Mouse (Mus musculus) hindbrain, embryonic 12.5 days (tissue): ENCODE measurements around the gene Alg9. TPM values are rescaled to one million over a fixed set of nuclear protein-coding genes. Genes with fewer than 3 reads are reported as not detected.
A peak's percentile ranks its signal among the peaks of the same experiment; 100 is the strongest.

Experiments
- ATAC-seq: fragments of 200-750 bp; cut with Nextera tagmentation; 2 replicates; pipeline ENCODE4 v1.8.0; 2017; ENCODE audit warnings: moderate TSS enrichment; ENCODE audit not compliant: low FRiP score
- H3K27ac ChIP-seq: fragments of 300-500 bp; sonication (generic); 2 replicates; pipeline ENCODE4 v1.5.1; 2016; ENCODE audit warnings: mild to moderate bottlenecking
- H3K27me3 ChIP-seq: fragments of 300-500 bp; sonication (generic); 2 replicates; pipeline ENCODE4 v1.6.1; 2016; ENCODE audit warnings: mild to moderate bottlenecking
- H3K36me3 ChIP-seq: fragments of 300-500 bp; sonication (generic); 2 replicates; pipeline ENCODE4 v1.6.1; 2016; ENCODE audit warnings: mild to moderate bottlenecking
- H3K4me1 ChIP-seq: fragments of 300-500 bp; sonication (generic); 2 replicates; pipeline ENCODE4 v1.6.1; 2016
- H3K4me2 ChIP-seq: fragments of 300-500 bp; sonication (generic); replicated peaks from 2 replicates; pipeline ENCODE4 v1.6.1; 2016; ENCODE audit warnings: mild to moderate bottlenecking
- H3K4me3 ChIP-seq: fragments of 300-500 bp; sonication (generic); 2 replicates; pipeline ENCODE4 v1.5.1; 2016; ENCODE audit warnings: mild to moderate bottlenecking
- H3K9ac ChIP-seq: fragments of 300-500 bp; sonication (generic); 2 replicates; pipeline ENCODE4 v1.6.1; 2016; ENCODE audit warnings: mild to moderate bottlenecking, moderate library complexity
- H3K9me3 ChIP-seq: fragments of 300-500 bp; sonication (generic); replicated peaks from 2 replicates; pipeline ENCODE4 v1.6.1; 2016; ENCODE audit warnings: mild to moderate bottlenecking
- WGBS: fragments of 180-500 bp; shearing (Covaris S2); methylation state at CpG from one replicate; pipeline ENCODE4 v1.1.7; 2016; 5-methylcytosine and 5-hydroxymethylcytosine counted together
- polyA plus RNA-seq: library from polyadenylated mRNA; unstranded; fragments of >200 nt; fragmentation: Nextera tagmentation; extraction: Ambion mirVana; gene quantifications from 2 replicates; pipeline ENCODE4 v1.2.1, GENCODE M21; 2016

Gene Alg9
- polyA plus RNA-seq, 1 experiment from 2014 or later, result 44.9 TPM

DNA sequence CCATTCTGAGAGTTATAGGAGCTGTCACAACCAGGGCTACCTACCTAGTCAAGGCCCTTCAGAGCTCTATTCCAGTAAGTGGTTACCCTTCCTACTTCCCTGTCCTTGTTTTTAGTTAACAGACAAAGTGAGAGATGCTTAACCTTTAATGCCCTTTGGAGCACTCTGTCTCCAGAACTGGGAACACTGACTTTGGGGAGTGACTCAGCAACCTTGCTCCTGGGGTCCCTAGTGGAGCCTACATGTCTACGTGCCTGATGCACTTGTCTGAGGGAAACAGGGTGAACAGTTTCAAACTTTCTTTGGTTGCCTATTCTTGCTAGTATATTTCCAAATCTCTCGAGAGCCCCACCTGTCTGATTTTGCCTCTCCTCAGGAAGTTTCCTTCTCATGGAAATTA lies 32.1 kb upstream of the Alg9 start:
- Histone ChIP-seq H3K36me3 (no peaks in the 10 kb centered on the region), H3K9me3 (no peaks in the 10 kb centered on the region), H3K4me3 (no peak overlapping the region)

DNA sequence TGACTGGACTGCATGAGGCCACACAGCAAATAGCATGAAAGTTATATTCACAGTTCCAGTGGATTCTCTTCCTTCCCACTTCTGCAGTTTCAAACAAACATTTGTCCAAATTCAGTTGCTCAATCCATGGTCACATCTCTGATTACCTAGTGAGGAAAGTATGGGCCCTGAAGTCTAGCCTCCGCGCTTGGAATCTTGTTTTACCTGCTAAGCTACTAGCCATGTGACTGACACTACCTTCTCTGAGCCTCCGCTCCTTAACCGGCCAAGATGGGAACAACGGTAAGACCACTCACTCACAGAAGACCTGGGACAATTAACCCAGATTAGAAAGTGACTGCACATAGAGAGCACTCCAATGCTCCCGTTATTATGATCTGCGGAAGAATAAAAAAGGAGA lies 29.0 kb upstream of the Alg9 start:
- no peak overlapping the region for H3K9ac ChIP-seq
- peaks cover 7% of the 10 kb centered on the region for H3K4me1 ChIP-seq
- no peaks in the 10 kb centered on the region for H3K36me3 ChIP-seq
- WGBS, result 14% methylated on average over 7 of the region's 7 CpGs
- H3K27ac ChIP-seq, result no peak overlapping the region
- no peaks in the 10 kb centered on the region for H3K9me3 ChIP-seq
- no peak for ATAC-seq
- H3K27me3 ChIP-seq, result peaks cover 25% of the 10 kb centered on the region
- H3K4me2 ChIP-seq, result peak overlapping the region; percentile 55
- peak overlapping the region; percentile 28 for H3K4me3 ChIP-seq

More for the DNA sequence above, 32.1 kb upstream of the Alg9 start:
- Histone ChIP-seq H3K9ac (no peak overlapping the region), H3K4me1 (peaks cover 15% of the 10 kb centered on the region), H3K27me3 (peaks cover 23% of the 10 kb centered on the region), H3K27ac (no peak overlapping the region), H3K4me2 (no peak overlapping the region)
- 77% methylated on average over 2 of the region's 2 CpGs for WGBS
- no peak for ATAC-seq

DNA sequence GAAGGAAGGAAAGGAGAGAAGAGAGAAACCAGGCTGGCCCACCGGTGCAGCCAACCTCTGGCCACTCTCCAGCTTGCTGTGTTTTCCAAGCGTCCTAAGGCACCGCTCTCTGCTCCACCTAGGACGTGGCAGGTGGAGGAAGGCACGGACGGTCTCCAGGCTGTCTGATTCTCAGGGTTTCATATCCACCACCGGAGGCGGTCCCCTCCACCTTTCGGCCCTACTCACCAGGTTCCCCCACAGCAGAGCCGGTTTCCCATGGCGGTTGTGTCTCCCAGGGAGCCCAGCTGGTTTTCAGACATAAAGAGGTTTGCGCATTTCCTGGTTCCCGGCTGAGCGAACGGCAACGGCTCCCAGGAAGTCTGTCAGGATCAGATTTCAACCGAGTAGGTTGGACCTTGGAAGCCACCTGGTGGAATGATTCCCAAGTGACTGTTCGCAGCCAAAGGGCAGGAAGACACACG lies 28.6 kb upstream of the Alg9 start, which contains the start of gene 2310030G06Rik:
Gene 2310030G06Rik (minus strand): TSS at position 323 of the 464 bp plus-strand sequence.
- H3K9me3 ChIP-seq, result no peaks in the 10 kb centered on the region
- H3K4me3 ChIP-seq, result peak within 1 kb of the TSS; percentile 28
- peak within 1 kb of the TSS; percentile 55 for H3K4me2 ChIP-seq
- peak within 1 kb of the TSS; percentile 48; the same call in 1 of the 2 replicates for H3K9ac ChIP-seq
- ATAC-seq, result no peak
- H3K4me1 ChIP-seq, result peaks cover 7% of the 10 kb centered on the region
- peaks cover 25% of the 10 kb centered on the region for H3K27me3 ChIP-seq
- 3% methylated on average over 19 of the region's 19 CpGs for WGBS
- H3K27ac ChIP-seq, result no peak within 1 kb of the TSS
- H3K36me3 ChIP-seq, result no peaks in the 10 kb centered on the region

DNA sequence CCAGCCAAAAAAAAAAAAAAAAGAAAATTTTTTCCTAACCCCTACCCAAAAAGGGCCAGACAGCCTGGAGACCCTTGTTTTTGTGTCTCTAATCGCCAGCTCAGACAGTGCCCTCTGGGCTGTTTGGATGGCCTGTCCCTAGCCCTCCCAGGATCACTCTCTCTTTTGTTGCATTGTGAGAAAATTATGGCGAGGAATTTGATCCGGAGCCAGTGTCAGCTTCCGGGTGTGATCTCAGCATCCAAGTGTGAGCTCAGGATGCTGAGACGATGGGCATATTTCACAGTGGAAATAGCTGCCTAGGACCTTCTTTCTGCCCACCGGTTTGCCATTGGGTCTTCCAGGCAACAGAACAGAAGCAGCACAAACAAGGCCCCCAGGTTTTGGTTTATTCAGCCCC lies 24.1 kb upstream of the Alg9 start:
- Histone ChIP-seq H3K27ac (no peak overlapping the region), H3K4me2 (no peak overlapping the region), H3K9me3 (no peaks in the 10 kb centered on the region), H3K36me3 (no peaks in the 10 kb centered on the region), H3K27me3 (peaks cover 20% of the 10 kb centered on the region), H3K4me1 (peaks cover 7% of the 10 kb centered on the region), H3K9ac (no peak overlapping the region), H3K4me3 (no peak overlapping the region)
- WGBS, result 71% methylated on average over 6 of the region's 6 CpGs
- ATAC-seq, result no peak

DNA sequence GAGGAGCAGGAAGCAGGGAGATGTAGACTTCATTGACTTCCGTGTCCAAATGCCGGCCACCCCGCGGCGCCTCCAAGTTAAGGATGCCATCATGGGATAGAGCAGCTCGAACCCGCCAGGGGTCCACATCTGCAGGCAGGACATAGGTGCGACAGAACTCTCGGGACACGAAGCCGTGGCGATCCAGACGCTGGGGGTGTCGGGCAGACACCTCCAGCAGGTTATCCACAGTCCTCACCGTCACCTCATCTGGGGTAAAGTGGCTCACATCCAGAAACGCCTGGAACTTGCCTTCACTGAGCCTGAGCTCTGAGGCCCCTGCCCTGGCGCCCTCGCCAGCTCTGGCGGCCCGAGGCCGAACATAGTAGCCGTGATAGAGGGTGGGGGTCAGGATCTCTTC lies 23.5 kb upstream of the Alg9 start, which contains the start of gene Cryab:
Gene Cryab (plus strand): TSS at position 3 of the 400 bp plus-strand sequence.
- no peaks in the 10 kb centered on the region for H3K36me3 ChIP-seq
- ATAC-seq, result no peak
- no peak within 1 kb of the TSS for H3K9ac ChIP-seq
- peaks cover 2% of the 10 kb centered on the region; the same call in 1 of the 2 replicates for H3K4me1 ChIP-seq
- H3K27ac ChIP-seq, result no peak within 1 kb of the TSS
- H3K4me3 ChIP-seq, result no peak within 1 kb of the TSS
- no peak within 1 kb of the TSS for H3K4me2 ChIP-seq
- WGBS, result 76% methylated on average over 22 of the region's 22 CpGs
- H3K9me3 ChIP-seq, result no peaks in the 10 kb centered on the region
- H3K27me3 ChIP-seq, result peaks cover 14% of the 10 kb centered on the region

DNA sequence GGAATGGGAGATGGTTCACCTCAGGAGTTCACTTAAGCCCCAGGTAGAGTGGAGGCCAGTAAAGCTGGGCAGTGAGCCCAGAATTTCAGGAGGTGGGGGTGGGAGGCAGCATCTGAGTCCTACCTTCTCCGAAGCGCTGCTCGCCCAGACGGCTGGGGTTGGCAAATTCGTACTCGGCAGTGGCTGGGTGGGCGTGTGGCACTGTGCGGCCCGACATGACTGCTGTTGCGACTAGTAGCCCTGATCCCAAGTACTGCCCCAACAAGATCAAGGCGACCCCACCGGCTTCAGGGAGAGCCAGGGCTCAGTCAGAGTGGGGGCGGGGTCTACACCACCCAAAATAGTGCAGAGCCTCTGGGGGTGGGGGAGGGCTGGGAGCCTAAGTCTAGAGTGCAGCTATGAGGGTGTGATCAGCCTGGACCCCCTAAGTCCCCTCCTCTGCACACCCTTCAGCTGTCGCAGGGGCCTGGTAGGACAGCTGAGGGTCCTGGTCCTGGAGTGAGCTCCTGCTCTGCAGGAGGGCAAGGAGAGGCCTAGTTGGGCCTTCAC lies 22.7 kb upstream of the Alg9 start, which contains the start of gene Hspb2:
Gene Hspb2 (minus strand): TSS at position 301 of the 549 bp plus-strand sequence.
- Histone ChIP-seq H3K36me3 (no peaks in the 10 kb centered on the region), H3K4me2 (no peak within 1 kb of the TSS), H3K9me3 (no peaks in the 10 kb centered on the region), H3K9ac (no peak within 1 kb of the TSS), H3K27me3 (peaks cover 7% of the 10 kb centered on the region; the same call in 1 of the 2 replicates), H3K4me1 (no peaks in the 10 kb centered on the region), H3K4me3 (no peak within 1 kb of the TSS), H3K27ac (no peak within 1 kb of the TSS)
- WGBS, result 64% methylated on average over 14 of the region's 14 CpGs
- ATAC-seq, result no peak

DNA sequence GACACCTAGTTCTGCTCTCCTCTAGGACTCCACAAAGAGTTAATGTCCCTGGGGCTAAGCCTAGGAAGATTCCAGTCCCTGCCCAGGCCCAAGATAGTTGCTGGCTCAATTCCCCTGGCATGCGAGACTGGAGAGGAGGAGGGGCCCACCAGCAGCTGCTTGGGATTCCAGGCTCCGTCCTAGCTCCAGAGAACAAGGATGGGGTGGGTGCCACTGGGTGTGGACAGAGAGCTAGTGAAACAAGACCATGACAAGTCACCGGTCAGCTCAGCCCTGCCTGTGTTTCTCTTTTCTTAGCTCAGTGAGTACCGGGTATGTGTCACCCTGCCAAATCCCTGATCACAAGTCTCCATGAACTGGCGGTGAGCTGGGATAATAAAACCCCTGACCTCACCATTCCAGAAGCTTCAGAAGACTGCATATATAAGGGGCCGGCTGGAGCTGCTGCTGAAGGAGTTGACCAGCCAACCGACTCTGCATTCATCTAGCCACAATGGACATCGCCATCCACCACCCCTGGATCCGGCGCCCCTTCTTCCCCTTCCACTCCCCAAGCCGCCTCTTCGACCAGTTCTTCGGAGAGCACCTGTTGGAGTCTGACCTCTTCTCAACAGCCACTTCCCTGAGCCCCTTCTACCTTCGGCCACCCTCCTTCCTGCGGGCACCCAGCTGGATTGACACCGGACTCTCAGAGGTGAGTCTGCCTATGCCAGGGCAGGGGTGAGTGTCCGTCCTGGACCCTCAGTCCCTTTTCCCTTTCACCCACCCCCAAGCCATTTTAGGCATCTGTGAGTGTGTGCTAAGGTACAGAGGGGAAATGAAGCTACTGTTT lies 21.8 kb upstream of the Alg9 start:
- ATAC-seq, result no peak

DNA sequence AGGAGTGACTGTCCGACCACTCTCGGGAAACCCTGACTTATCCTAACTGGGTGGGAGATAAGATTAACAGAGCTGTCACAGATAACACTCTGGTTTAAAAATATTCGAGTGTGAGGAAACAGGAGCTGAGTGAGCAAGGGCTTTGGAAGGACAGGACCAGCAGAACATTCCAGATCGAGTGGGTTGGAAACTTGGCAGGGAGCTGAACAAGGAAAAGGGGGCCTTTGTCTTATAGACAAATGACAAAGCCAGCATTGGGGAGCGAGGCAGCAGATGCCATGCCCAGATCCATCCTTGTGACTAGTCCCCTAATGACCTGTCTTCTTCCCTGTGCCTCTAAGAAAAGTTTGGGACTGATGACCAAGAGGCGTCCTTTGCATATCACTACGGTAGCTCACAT lies 20.9 kb upstream of the Alg9 start:
- no peaks in the 10 kb centered on the region for H3K36me3 ChIP-seq
- H3K4me3 ChIP-seq, result no peak overlapping the region
- H3K9ac ChIP-seq, result no peak overlapping the region
- H3K4me1 ChIP-seq, result no peaks in the 10 kb centered on the region
- H3K27ac ChIP-seq, result no peak overlapping the region
- H3K9me3 ChIP-seq, result no peaks in the 10 kb centered on the region
- peaks cover 3% of the 10 kb centered on the region; the same call in 1 of the 2 replicates for H3K27me3 ChIP-seq
- H3K4me2 ChIP-seq, result no peak overlapping the region
- WGBS, result 72% methylated on average over 7 of the region's 7 CpGs
- ATAC-seq, result no peak

More for the DNA sequence above, 21.8 kb upstream of the Alg9 start:
- H3K9me3 ChIP-seq, result no peaks in the 10 kb centered on the region
- no peaks in the 10 kb centered on the region for H3K36me3 ChIP-seq
- H3K27ac ChIP-seq, result no peak overlapping the region
- H3K4me2 ChIP-seq, result no peak overlapping the region
- no peaks in the 10 kb centered on the region for H3K4me1 ChIP-seq
- 76% methylated on average over 17 of the region's 17 CpGs for WGBS
- no peak overlapping the region for H3K9ac ChIP-seq
- H3K27me3 ChIP-seq, result peaks cover 6% of the 10 kb centered on the region; the same call in 1 of the 2 replicates
- no peak overlapping the region for H3K4me3 ChIP-seq

DNA sequence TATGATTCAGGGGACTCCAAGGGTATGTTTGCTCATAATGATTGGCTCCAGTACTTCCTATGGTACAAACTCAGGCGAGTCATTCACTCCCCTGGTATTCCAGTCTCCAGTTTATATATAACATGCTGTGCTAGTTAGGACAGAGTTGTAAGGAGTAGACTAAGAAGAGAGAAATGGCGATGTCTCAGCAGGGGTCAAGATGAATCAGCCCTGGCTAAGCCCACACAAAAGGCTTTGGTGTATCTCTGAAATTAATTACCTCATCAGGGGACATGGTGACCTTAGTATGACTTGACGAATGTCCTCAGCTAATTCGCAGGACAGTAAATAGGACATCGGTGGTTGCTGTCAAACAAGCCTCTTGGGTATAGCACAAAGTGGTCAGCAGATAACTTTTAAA lies 18.1 kb upstream of the Alg9 start:
- Histone ChIP-seq H3K4me2 (no peak overlapping the region), H3K4me1 (no peaks in the 10 kb centered on the region), H3K9ac (no peak overlapping the region), H3K27ac (no peak overlapping the region), H3K9me3 (no peaks in the 10 kb centered on the region), H3K36me3 (no peaks in the 10 kb centered on the region), H3K27me3 (peaks cover 3% of the 10 kb centered on the region; the same call in 1 of the 2 replicates), H3K4me3 (no peak overlapping the region)
- ATAC-seq, result no peak
- WGBS, result 45% methylated on average over 5 of the region's 5 CpGs

DNA sequence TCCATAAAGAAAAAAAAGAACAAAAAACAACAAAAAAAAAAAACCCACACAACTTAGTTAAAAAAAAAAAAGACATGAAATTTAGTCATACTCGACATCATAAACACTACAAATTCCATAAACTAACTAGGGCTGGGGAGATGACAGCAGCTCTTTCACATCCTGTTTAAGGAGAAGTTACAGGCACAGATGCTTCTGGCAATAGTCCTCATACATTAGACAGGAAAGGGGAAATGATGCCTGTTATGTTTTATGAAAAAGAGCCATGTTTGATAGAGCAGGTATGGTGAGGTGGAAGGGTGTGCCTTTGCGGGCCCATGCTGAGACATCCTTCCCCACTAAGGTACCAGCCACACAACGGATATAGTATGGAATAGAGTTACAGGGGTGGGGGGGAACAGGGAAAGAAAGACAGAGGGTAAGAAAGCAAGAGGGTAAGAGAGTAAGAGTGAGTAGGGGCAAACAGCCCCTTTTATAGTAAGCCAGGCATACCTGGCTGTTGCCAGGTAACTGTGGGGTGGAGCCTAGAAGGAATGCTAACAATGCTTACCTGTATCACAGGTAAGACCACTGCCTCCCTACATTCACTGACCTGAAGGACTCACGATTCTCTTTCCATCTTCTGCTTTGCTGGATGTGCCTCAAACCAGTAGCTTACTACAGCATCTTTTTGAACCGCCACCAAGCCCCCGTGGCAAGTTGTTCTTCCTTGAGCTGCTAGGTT lies 13.1 kb upstream of the Alg9 start:
- H3K27me3 ChIP-seq, result no peaks in the 10 kb centered on the region
- no peaks in the 10 kb centered on the region for H3K9me3 ChIP-seq
- no peak overlapping the region for H3K4me3 ChIP-seq
- ATAC-seq, result no peak
- H3K9ac ChIP-seq, result no peak overlapping the region
- H3K4me2 ChIP-seq, result no peak overlapping the region
- no peaks in the 10 kb centered on the region for H3K36me3 ChIP-seq
- no peak overlapping the region for H3K27ac ChIP-seq
- no peaks in the 10 kb centered on the region for H3K4me1 ChIP-seq
- WGBS, result 69% methylated on average over 6 of the region's 6 CpGs

DNA sequence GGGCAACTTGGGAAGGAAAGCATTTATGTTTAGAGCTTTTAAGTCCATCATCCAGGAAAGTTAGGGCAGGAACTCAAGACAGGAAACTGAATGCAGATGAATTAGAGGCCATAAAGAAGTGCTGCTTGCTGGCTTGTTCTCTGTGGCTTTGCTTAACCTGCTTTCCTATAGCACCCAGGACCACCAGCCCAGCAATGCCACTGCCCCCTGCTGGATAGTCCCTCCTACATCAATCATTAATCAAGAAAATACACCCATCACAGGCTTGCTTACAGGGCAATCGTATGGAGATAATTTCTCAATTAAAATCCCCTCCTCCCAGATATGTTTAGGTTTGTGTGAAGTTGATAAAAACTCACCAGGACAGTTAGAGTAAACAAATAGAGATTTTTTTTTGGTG lies 11.5 kb upstream of the Alg9 start:
- Histone ChIP-seq H3K4me3 (no peak overlapping the region), H3K4me2 (no peak overlapping the region), H3K27ac (no peak overlapping the region), H3K4me1 (peaks cover 6% of the 10 kb centered on the region), H3K36me3 (no peaks in the 10 kb centered on the region), H3K9ac (no peak overlapping the region), H3K9me3 (no peaks in the 10 kb centered on the region), H3K27me3 (no peaks in the 10 kb centered on the region)
- WGBS, result 71% methylated on average over 1 of the region's 1 CpGs
- no peak for ATAC-seq

DNA sequence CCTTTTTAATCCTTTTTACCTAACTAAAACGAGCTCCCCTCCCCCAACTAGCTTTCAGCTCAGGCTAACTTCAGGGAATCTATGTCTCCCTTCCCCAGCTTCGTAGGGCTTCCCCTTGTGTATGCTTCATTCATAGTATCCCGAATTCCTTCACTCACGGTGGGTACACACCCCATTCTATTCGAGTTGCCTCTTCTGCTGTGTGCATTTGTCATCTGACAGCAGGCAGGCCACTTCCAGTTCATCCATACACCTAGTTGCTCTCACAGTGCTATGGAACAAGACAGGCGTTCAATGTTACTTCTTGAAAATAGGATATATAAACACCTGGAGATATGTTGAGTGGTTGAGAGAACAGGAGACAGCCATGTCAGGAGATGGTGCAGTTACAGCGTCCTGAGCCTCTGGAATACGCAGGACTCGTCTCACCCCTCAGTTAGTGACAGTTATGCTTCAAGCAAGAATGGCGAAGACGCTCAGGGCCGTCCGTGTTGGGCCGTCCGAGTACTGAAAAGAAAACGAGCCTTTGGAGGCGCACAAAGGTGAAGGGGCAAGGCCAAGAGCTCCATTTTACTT lies 7.2 kb upstream of the Alg9 start:
- WGBS, result 6% methylated on average over 17 of the region's 17 CpGs
- ATAC-seq, result no peak; the same call in 1 of the 2 replicates
- Histone ChIP-seq H3K36me3 (0 out of 2 replicates have a peak, but pooled peaks cover 5% of the 10 kb centered on the region), H3K4me2 (peak overlapping the region; percentile 77), H3K4me1 (peaks cover 9% of the 10 kb centered on the region), H3K27ac (peak overlapping the region; percentile 79; the same call in 1 of the 2 replicates), H3K9me3 (no peaks in the 10 kb centered on the region), H3K4me3 (peak overlapping the region; percentile 62), H3K27me3 (no peaks in the 10 kb centered on the region), H3K9ac (peak overlapping the region; percentile 76)
